Mouse (Mus musculus) kidney, embryonic 16.5 days (tissue): ENCODE measurements around the gene Pnmt. TPM values are rescaled to one million over a fixed set of nuclear protein-coding genes. Genes with fewer than 3 reads are reported as not detected.

ENCODE experiments used
- ATAC-seq: fragments of 200-750 bp; cut with Nextera tagmentation; 2 replicates; pipeline ENCODE4 v1.8.0; 2017; ENCODE audit warnings: moderate TSS enrichment; ENCODE audit not compliant: low FRiP score, low TSS enrichment
- H3K27ac ChIP-seq: fragments of 300-500 bp; sonication (generic); 2 replicates; pipeline ENCODE4 v1.5.1; 2014; ENCODE audit warnings: low read length
- H3K27me3 ChIP-seq: fragments of 300-500 bp; sonication (generic); 2 replicates; pipeline ENCODE4 v1.6.1; 2014; ENCODE audit warnings: low read length, control low read depth, mixed read lengths; ENCODE audit not compliant: insufficient read depth
- H3K36me3 ChIP-seq: fragments of 300-500 bp; sonication (generic); 2 replicates; pipeline ENCODE4 v1.6.1; 2014; ENCODE audit warnings: low read length, control low read depth, mixed read lengths; ENCODE audit not compliant: insufficient read depth
- H3K4me1 ChIP-seq: fragments of 300-500 bp; sonication (generic); 2 replicates; pipeline ENCODE4 v1.6.1; 2014; ENCODE audit warnings: low read length, control low read depth, mixed read lengths; ENCODE audit not compliant: insufficient read depth
- H3K4me2 ChIP-seq: fragments of 300-500 bp; sonication (generic); replicated peaks from 2 replicates; pipeline ENCODE4 v1.6.1; 2014; ENCODE audit warnings: low read depth, low read length
- H3K4me3 ChIP-seq: fragments of 300-500 bp; sonication (generic); 2 replicates; pipeline ENCODE4 v1.5.1; 2014; ENCODE audit warnings: mild to moderate bottlenecking, low read length
- H3K9ac ChIP-seq: fragments of 300-500 bp; sonication (generic); replicated peaks from 2 replicates; pipeline ENCODE4 v1.6.1; 2014; ENCODE audit warnings: low read length
- H3K9me3 ChIP-seq: fragments of 300-500 bp; sonication (generic); 2 replicates; pipeline ENCODE4 v1.6.1; 2016; ENCODE audit warnings: low read length, control low read depth
- WGBS: fragments of 180-500 bp; shearing (Covaris S2); extraction: QIAGEN DNeasy Blood & Tissue Kit; methylation state at CpG from one replicate; pipeline ENCODE4 v1.1.7; 2014; 5-methylcytosine and 5-hydroxymethylcytosine counted together
- polyA plus RNA-seq: library from polyadenylated mRNA; unstranded; fragments of >200 nt; fragmentation: Nextera tagmentation; extraction: Ambion mirVana; gene quantifications from 2 replicates; pipeline ENCODE4 v1.2.1, GENCODE M21; 2015

The Pnmt gene
- polyA plus RNA-seq, 1 experiment from 2014 or later = 2.5 TPM

GRCm38 (mm10) chr11:98347385-98348082 is 38.7 kb upstream of the Pnmt start:
- 10% methylated on average over 10 of the region's 12 CpGs for WGBS
- H3K9ac ChIP-seq = no peak overlapping the region
- no peaks in the 10 kb centered on the region for H3K9me3 ChIP-seq
- peaks cover 17% of the 10 kb centered on the region for H3K4me1 ChIP-seq
- no peak overlapping the region for H3K4me3 ChIP-seq
- peak overlapping the region; percentile 97 for H3K4me2 ChIP-seq
- H3K36me3 ChIP-seq = no peaks in the 10 kb centered on the region
- H3K27ac ChIP-seq = no peak overlapping the region
- H3K27me3 ChIP-seq = peaks cover 72% of the 10 kb centered on the region
- ATAC-seq = no peak

DNA sequence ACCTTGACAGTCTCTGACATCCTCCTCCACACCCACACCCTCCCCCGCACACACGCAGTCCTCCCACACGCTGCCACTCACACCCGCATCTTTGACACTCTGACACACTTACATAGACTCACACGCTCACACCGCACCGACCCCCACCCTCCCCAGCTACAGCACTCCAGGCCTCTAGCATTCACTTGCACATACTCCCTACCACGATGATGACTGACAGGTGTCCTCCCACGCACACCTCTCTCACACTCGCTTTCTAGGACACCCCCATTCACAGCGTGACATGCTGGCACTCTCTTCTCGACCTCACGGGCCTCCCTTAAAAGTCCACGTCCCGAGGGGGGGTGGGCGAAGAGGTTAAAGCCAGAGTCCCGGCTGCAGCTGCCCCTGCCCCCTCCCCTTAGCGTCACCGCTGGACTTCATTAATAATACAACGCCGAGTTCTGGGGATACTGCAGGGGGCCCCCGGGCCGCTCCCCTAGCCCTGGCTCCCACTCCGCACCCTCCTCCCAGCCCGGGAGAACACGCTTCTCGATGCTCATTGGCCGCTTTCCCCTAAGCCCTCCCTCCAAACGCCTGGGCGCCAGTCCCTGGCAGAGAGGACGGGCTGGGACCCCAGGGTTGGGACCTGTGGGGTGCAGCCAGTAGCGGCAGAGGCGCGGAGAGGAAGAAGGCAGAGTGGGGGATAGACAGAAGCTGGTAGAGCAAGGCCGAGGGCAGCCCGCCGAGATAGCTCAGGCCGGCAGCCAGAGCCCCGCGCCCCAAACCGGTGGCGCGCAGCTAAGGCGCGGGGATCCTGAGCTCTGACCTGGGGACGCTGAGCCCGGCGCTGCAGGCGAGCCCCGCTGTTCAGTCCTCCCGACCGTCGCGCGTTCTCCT is 37.9 kb upstream of the Pnmt start, which contains the start of gene Ppp1r1b:
Gene Ppp1r1b (plus strand): TSS at position 322 of the 879 bp plus-strand sequence.
- H3K9ac ChIP-seq = peak within 1 kb of the TSS; percentile 67
- peaks cover 74% of the 10 kb centered on the region for H3K27me3 ChIP-seq
- 0 out of 2 replicates have a peak, but pooled peaks have one; percentile 53 for ATAC-seq
- peak within 1 kb of the TSS; percentile 61 for H3K4me3 ChIP-seq
- no peaks in the 10 kb centered on the region for H3K36me3 ChIP-seq
- under 1% methylated on average over 55 of the region's 55 CpGs for WGBS
- H3K9me3 ChIP-seq = no peaks in the 10 kb centered on the region
- H3K4me1 ChIP-seq = peaks cover 17% of the 10 kb centered on the region
- no peak within 1 kb of the TSS for H3K27ac ChIP-seq
- H3K4me2 ChIP-seq = peak within 1 kb of the TSS; percentile 97

- H3K4me1 ChIP-seq = peaks cover 17% of the 10 kb centered on the region
- peak overlapping the region; percentile 61 for H3K4me3 ChIP-seq
- H3K4me2 ChIP-seq = peak overlapping the region; percentile 97; the same call in 1 of the 2 replicates
- H3K9ac ChIP-seq = no peak overlapping the region
- no peaks in the 10 kb centered on the region for H3K36me3 ChIP-seq
- 13% methylated on average over 9 of the region's 9 CpGs for WGBS
- H3K27ac ChIP-seq = no peak overlapping the region
- peaks cover 70% of the 10 kb centered on the region for H3K27me3 ChIP-seq
- no peak for ATAC-seq
- no peaks in the 10 kb centered on the region for H3K9me3 ChIP-seq
Measured at GRCm38 (mm10) chr11:98349308-98349707, 36.9 kb upstream of the Pnmt start.

- Histone ChIP-seq H3K9me3 (no peaks in the 10 kb centered on the region), H3K36me3 (no peaks in the 10 kb centered on the region), H3K27me3 (peaks cover 45% of the 10 kb centered on the region), H3K27ac (no peak overlapping the region), H3K4me1 (peaks cover 39% of the 10 kb centered on the region), H3K4me3 (no peak overlapping the region), H3K4me2 (no peak overlapping the region), H3K9ac (no peak overlapping the region)
- no peak for ATAC-seq
- WGBS = 76% methylated on average over 18 of the region's 18 CpGs
Measured at GRCm38 (mm10) chr11:98352272-98352990, 33.8 kb upstream of the Pnmt start.

DNA sequence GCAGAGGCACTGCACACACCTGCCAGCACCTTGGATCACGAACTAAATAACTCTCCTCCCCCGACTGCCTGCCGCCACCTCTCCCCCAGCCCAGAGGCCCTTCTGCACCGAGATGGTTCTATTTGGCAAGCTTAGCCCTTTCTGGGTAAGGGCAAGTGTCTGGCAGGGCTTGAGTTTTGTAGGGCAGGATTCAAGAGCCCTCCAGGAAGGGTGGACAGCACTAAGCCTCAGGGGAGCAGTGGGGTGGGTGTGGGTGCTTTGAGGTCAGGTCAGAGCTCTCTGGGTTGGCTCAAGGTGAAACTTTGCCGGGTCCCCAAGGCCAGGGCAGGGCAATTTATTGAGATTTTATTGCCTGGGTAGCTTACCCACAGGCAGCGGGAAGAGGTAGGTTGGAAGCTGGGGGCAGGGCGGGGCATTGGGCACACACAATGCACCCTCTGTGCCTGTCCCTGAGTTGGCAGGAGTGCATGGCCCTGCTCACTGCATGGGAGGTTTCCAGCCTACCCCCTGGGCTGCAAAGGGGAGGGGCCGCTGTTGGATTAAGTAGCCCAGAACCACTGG is 32.5 kb upstream of the Pnmt start:
- WGBS = 23% methylated on average over 8 of the region's 8 CpGs
- Histone ChIP-seq H3K4me2 (no peak overlapping the region), H3K27me3 (peaks cover 32% of the 10 kb centered on the region), H3K4me1 (peaks cover 31% of the 10 kb centered on the region), H3K27ac (peak overlapping the region; percentile 31; the same call in 1 of the 2 replicates), H3K4me3 (no peak overlapping the region), H3K9me3 (no peaks in the 10 kb centered on the region), H3K9ac (no peak overlapping the region), H3K36me3 (no peaks in the 10 kb centered on the region)
- ATAC-seq = no peak

GRCm38 (mm10) chr11:98354445-98354844 is 31.8 kb upstream of the Pnmt start:
- H3K36me3 ChIP-seq = no peaks in the 10 kb centered on the region
- H3K4me2 ChIP-seq = no peak overlapping the region
- no peak overlapping the region for H3K27ac ChIP-seq
- peaks cover 31% of the 10 kb centered on the region for H3K4me1 ChIP-seq
- peaks cover 25% of the 10 kb centered on the region for H3K27me3 ChIP-seq
- H3K4me3 ChIP-seq = no peak overlapping the region
- no peak for ATAC-seq
- WGBS = 60% methylated on average over 14 of the region's 14 CpGs
- H3K9ac ChIP-seq = no peak overlapping the region
- H3K9me3 ChIP-seq = no peaks in the 10 kb centered on the region

GRCm38 (mm10) chr11:98355732-98356299 is 30.4 kb upstream of the Pnmt start:
- peaks cover 11% of the 10 kb centered on the region for H3K27me3 ChIP-seq
- no peak overlapping the region for H3K4me2 ChIP-seq
- WGBS = 8% methylated on average over 6 of the region's 6 CpGs
- no peak overlapping the region for H3K9ac ChIP-seq
- no peak for ATAC-seq
- H3K4me3 ChIP-seq = no peak overlapping the region
- H3K4me1 ChIP-seq = peaks cover 44% of the 10 kb centered on the region
- no peaks in the 10 kb centered on the region for H3K36me3 ChIP-seq
- no peaks in the 10 kb centered on the region for H3K9me3 ChIP-seq
- H3K27ac ChIP-seq = no peak overlapping the region

- no peak for ATAC-seq
- H3K27ac ChIP-seq = peak overlapping the region; percentile 91
- WGBS = 62% methylated on average over 7 of the region's 7 CpGs
- H3K27me3 ChIP-seq = 0 out of 2 replicates have a peak, but pooled peaks cover 3% of the 10 kb centered on the region
- H3K9ac ChIP-seq = peak overlapping the region; percentile 79
- no peak overlapping the region for H3K4me3 ChIP-seq
- peaks cover 52% of the 10 kb centered on the region for H3K4me1 ChIP-seq
- H3K4me2 ChIP-seq = peak overlapping the region; percentile 78
- no peaks in the 10 kb centered on the region for H3K36me3 ChIP-seq
- H3K9me3 ChIP-seq = no peaks in the 10 kb centered on the region
Measured at GRCm38 (mm10) chr11:98356625-98357394, 29.4 kb upstream of the Pnmt start.
